Mouse (Mus musculus) midbrain, embryonic 10.5 days (tissue): ENCODE data around the gene Olfr60. TPM values are rescaled to one million over a fixed set of nuclear protein-coding genes. Genes with fewer than 3 reads are reported as not detected.

Experiments
- polyA plus RNA-seq: library from polyadenylated mRNA; unstranded; fragments of >200 nt; fragmentation: Nextera tagmentation; extraction: Ambion mirVana; gene quantifications from 2 replicates; pipeline ENCODE4 v1.2.1, GENCODE M21; 2016

The Olfr60 gene
- polyA plus RNA-seq, 1 experiment from 2014 or later: not detected

Other genes starting within 250 kb of the Olfr60 start
- gene Paox, start 245.9 kb downstream of the Olfr60 start, polyA plus RNA-seq: 15.8 and 18.5 TPM in 2 replicates
- 157 and 161 TPM in 2 replicates for gene Echs1, start 245.2 kb downstream of the Olfr60 start, polyA plus RNA-seq
- gene Mtg1, start 224.1 kb downstream of the Olfr60 start, polyA plus RNA-seq: 32.6 TPM in 2 replicates
- gene Sprn, start 206.8 kb downstream of the Olfr60 start, polyA plus RNA-seq: 0.49 and 0.79 TPM in 2 replicates
- not detected in 2 replicates for gene Olfr522, start 196.9 kb downstream of the Olfr60 start, polyA plus RNA-seq
- gene Olfr523, start 188.5 kb downstream of the Olfr60 start, polyA plus RNA-seq: not detected in 2 replicates
- gene Olfr524, start 155.7 kb downstream of the Olfr60 start, polyA plus RNA-seq: not detected in 2 replicates
- gene Cd163l1, start 143.4 kb downstream of the Olfr60 start, polyA plus RNA-seq: not detected in 2 replicates
- not detected in 2 replicates for gene 5830411N06Rik, start 114.4 kb downstream of the Olfr60 start, polyA plus RNA-seq
- not detected in 2 replicates for gene Olfr525, start 40.8 kb downstream of the Olfr60 start, polyA plus RNA-seq
- gene Olfr527, start 27.7 kb downstream of the Olfr60 start, polyA plus RNA-seq: not detected in 2 replicates
- gene Olfr530, start 14.7 kb upstream of the Olfr60 start, polyA plus RNA-seq: not detected in 2 replicates
- not detected in 2 replicates for gene Olfr531, start 41.2 kb upstream of the Olfr60 start, polyA plus RNA-seq
- gene Olfr532, start 60.0 kb upstream of the Olfr60 start, polyA plus RNA-seq: not detected in 2 replicates
- gene Olfr533, start 101.7 kb upstream of the Olfr60 start, polyA plus RNA-seq: not detected in 2 replicates
- not detected in 2 replicates for gene Olfr535, start 122.5 kb upstream of the Olfr60 start, polyA plus RNA-seq
- gene Olfr536, start 145.7 kb upstream of the Olfr60 start, polyA plus RNA-seq: not detected in 2 replicates
- not detected in 2 replicates for gene Olfr538, start 206.2 kb upstream of the Olfr60 start, polyA plus RNA-seq
- gene Olfr46, start 239.6 kb upstream of the Olfr60 start, polyA plus RNA-seq: 0.04 and 0.09 TPM in 2 replicates